Mouse (Mus musculus) kidney, adult 2 months (tissue): Measurements from ENCODE around the gene Krt32. TPM values are rescaled to one million over a fixed set of nuclear protein-coding genes. Genes with fewer than 3 reads are reported as not detected.

Experiments
- DNase-seq: peaks from one replicate; pipeline ENCODE4 v3.0.0; 2021
- H3K27ac ChIP-seq: fragments of 200-500 bp; 2 replicates; pipeline ENCODE4 v1.5.1; 2012; ENCODE audit warnings: low read depth, low read length, control low read depth, inconsistent platforms; ENCODE audit not compliant: insufficient read depth
- H3K27me3 ChIP-seq: fragments of 200-500 bp; replicated peaks from 2 replicates; pipeline ENCODE4 v1.6.1; 2012; ENCODE audit warnings: mild to moderate bottlenecking, moderate library complexity, low read length, inconsistent platforms; ENCODE audit not compliant: control insufficient read depth, insufficient read depth
- H3K36me3 ChIP-seq: fragments of 200-500 bp; 2 replicates; pipeline ENCODE4 v1.6.1; 2012; ENCODE audit warnings: mild to moderate bottlenecking, moderate library complexity, low read length, inconsistent platforms; ENCODE audit not compliant: control insufficient read depth, insufficient read depth
- H3K4me1 ChIP-seq: fragments of 200-500 bp; 2 replicates; pipeline ENCODE4 v1.6.1; 2011; ENCODE audit warnings: low read length; ENCODE audit not compliant: control insufficient read depth, insufficient read depth
- H3K4me3 ChIP-seq: fragments of 200-500 bp; 2 replicates; pipeline ENCODE4 v1.5.1; 2011; ENCODE audit warnings: mild to moderate bottlenecking, low read depth, low read length, control low read depth; ENCODE audit not compliant: insufficient read depth
- CTCF ChIP-seq: fragments of 200-500 bp; conservative IDR thresholded peaks from 2 replicates; pipeline ENCODE4 v1.5.1; 2011; ENCODE audit warnings: low read depth, mild to moderate bottlenecking, control low read depth, low read length, moderate library complexity, mixed read lengths; ENCODE audit not compliant: insufficient read depth, insufficient read length
- POLR2A ChIP-seq: fragments of 200-500 bp; IDR thresholded peaks from one replicate; pipeline ENCODE4 v1.6.1; 2011; ENCODE audit warnings: low read depth, low read length, control low read depth
- WGBS: fragments of 180-500 bp; shearing (Covaris S2); methylation state at CpG from one replicate; pipeline ENCODE4 v1.1.7; 2018; 5-methylcytosine and 5-hydroxymethylcytosine counted together
- polyA plus RNA-seq: library from polyadenylated mRNA; depleted of rRNA; stranded (reverse); fragments of >200 nt; gene quantifications from 2 replicates; pipeline ENCODE4 v1.2.3, GENCODE M21; 2012; rRNA removed

Krt32 gene
- polyA plus RNA-seq, 1 experiment, result not detected

- Histone ChIP-seq H3K36me3 (no peaks in the 10 kb centered on the region), H3K4me3 (no peak overlapping the region), H3K27ac (no peak overlapping the region), H3K27me3 (no peaks in the 10 kb centered on the region), H3K4me1 (no peaks in the 10 kb centered on the region)
- DNase-seq, result no peak
- no peak for TF ChIP-seq CTCF
- TF ChIP-seq POLR2A, result no peak
- 70% methylated on average over 6 of the region's 6 CpGs for WGBS
Observed at GRCm38 (mm10) chr11:100046303-100046866, 41.6 kb downstream of the Krt32 start.

GRCm38 (mm10) chr11:100041454-100041853, 46.6 kb downstream of the Krt32 start, which contains the start of gene Krt34:
TSS of gene Krt34 (minus strand) at chr11:100041554.
- no peaks in the 10 kb centered on the region for H3K4me1 ChIP-seq

More at GRCm38 (mm10) chr11:100041454-100041853, 46.6 kb downstream of the Krt32 start, which contains the start of gene Krt34:
- Histone ChIP-seq H3K27ac (no peak within 1 kb of the TSS), H3K4me3 (no peak within 1 kb of the TSS), H3K36me3 (no peaks in the 10 kb centered on the region), H3K27me3 (no peaks in the 10 kb centered on the region)
- 86% methylated on average over 6 of the region's 6 CpGs for WGBS
- no peak for DNase-seq
- TF ChIP-seq POLR2A (no peak), CTCF (no peak)

Other genes starting within 250 kb of the Krt32 start
- gene Krtap4-16, start 236.6 kb downstream of the Krt32 start, polyA plus RNA-seq, result not detected in 2 replicates
- gene Gm11568, start 230.3 kb downstream of the Krt32 start, polyA plus RNA-seq, result not detected in 2 replicates
- gene Gm11559, start 223.8 kb downstream of the Krt32 start, polyA plus RNA-seq, result not detected in 2 replicates
- gene Krtap9-1, start 214.8 kb downstream of the Krt32 start, polyA plus RNA-seq, result not detected in 2 replicates
- gene Gm11567, start 209.0 kb downstream of the Krt32 start, polyA plus RNA-seq, result not detected in 2 replicates
- not detected in 2 replicates for gene Krtap31-1, start 180.3 kb downstream of the Krt32 start, polyA plus RNA-seq
- gene Gm11565, start 173.5 kb downstream of the Krt32 start, polyA plus RNA-seq, result not detected in 2 replicates
- not detected in 2 replicates for gene Krtap31-2, start 151.9 kb downstream of the Krt32 start, polyA plus RNA-seq
- not detected in 2 replicates for gene Krtap9-5, start 139.8 kb downstream of the Krt32 start, polyA plus RNA-seq
- gene Krtap29-1, start 109.2 kb downstream of the Krt32 start, polyA plus RNA-seq, result not detected in 2 replicates
- gene Krtap16-1, start 101.6 kb downstream of the Krt32 start, polyA plus RNA-seq, result not detected in 2 replicates
- gene Krtap17-1, start 94.2 kb downstream of the Krt32 start, polyA plus RNA-seq, result not detected in 2 replicates
- not detected in 2 replicates for gene Krt33a, start 72.0 kb downstream of the Krt32 start, polyA plus RNA-seq
- not detected in 2 replicates for gene Krt33b, start 58.4 kb downstream of the Krt32 start, polyA plus RNA-seq
- gene Krt34, start 46.7 kb downstream of the Krt32 start, polyA plus RNA-seq, result not detected in 2 replicates
- gene Krt31, start 37.7 kb downstream of the Krt32 start, polyA plus RNA-seq, result not detected in 2 replicates
- gene Krt35, start 8.0 kb upstream of the Krt32 start, polyA plus RNA-seq, result not detected in 2 replicates
- 0.11 TPM in 1 of 2 replicates, not detected in the other for gene Krt36, start 17.4 kb upstream of the Krt32 start, polyA plus RNA-seq
- gene Krt13, start 33.3 kb upstream of the Krt32 start, polyA plus RNA-seq, result not detected in 2 replicates
- 3.1 and 3.9 TPM in 2 replicates for gene Krt15, start 47.7 kb upstream of the Krt32 start, polyA plus RNA-seq
- 13.0 and 20.1 TPM in 2 replicates for gene Krt19, start 60.4 kb upstream of the Krt32 start, polyA plus RNA-seq
- not detected in 2 replicates for gene Krt9, start 105.0 kb upstream of the Krt32 start, polyA plus RNA-seq
- gene Krt14, start 119.3 kb upstream of the Krt32 start, polyA plus RNA-seq, result 1.3 and 1.4 TPM in 2 replicates
- gene Krt16, start 160.7 kb upstream of the Krt32 start, polyA plus RNA-seq, result not detected in 2 replicates
- gene Krt17, start 172.8 kb upstream of the Krt32 start, polyA plus RNA-seq, result 0.08 TPM in 1 of 2 replicates, not detected in the other
- gene Krt42, start 181.6 kb upstream of the Krt32 start, polyA plus RNA-seq, result not detected in 2 replicates
- gene Eif1, start 231.7 kb upstream of the Krt32 start, polyA plus RNA-seq, result 116 and 173 TPM in 2 replicates
- gene Gast, start 246.2 kb upstream of the Krt32 start, polyA plus RNA-seq, result not detected in 2 replicates